Comparison of ENCODE assay signal across 12 mouse cellular contexts in genomic region chr6:30292579-30292978, GRCm38 (mm10).
"Had no signal": no experiment of that assay in that cellular context is flagged by ENCODE, and none has a peak within 500 bp of the region (broad histone marks: within the 10 kb centered on the region; RNA-seq: fewer than 3 reads in every experiment).

No protein-coding gene starts in this region.

- H3K9ac ChIP-seq: kidney, embryonic 15.5 days; limb, embryonic 12.5 days; midbrain, embryonic 15.5 days; neural tube, embryonic 12.5 days had no signal

- H3K27ac ChIP-seq: kidney, embryonic 15.5 days; left cerebral cortex, adult 2 months; limb, embryonic 12.5 days; midbrain, embryonic 10.5 days; midbrain, embryonic 15.5 days; neural tube, embryonic 12.5 days had no signal

- H3K27me3 ChIP-seq: kidney, embryonic 15.5 days; limb, embryonic 12.5 days; midbrain, embryonic 15.5 days; neural tube, embryonic 12.5 days had no signal

- DNase-seq: kidney, adult 2 months; kidney, postnatal 14 days; lung, adult 18-20 months; thymus, adult 18-20 months; thymus, postnatal 14 days had no signal

- H3K9me3 ChIP-seq: kidney, embryonic 15.5 days; limb, embryonic 12.5 days; midbrain, embryonic 10.5 days; midbrain, embryonic 15.5 days; neural tube, embryonic 12.5 days had no signal

- H3K4me2 ChIP-seq: kidney, embryonic 15.5 days; limb, embryonic 12.5 days; midbrain, embryonic 15.5 days; neural tube, embryonic 12.5 days had no signal

- H3K4me3 ChIP-seq: kidney, embryonic 15.5 days; left cerebral cortex, adult 2 months; limb, embryonic 12.5 days; midbrain, embryonic 10.5 days; midbrain, embryonic 15.5 days; neural tube, embryonic 12.5 days had no signal

- H3K4me1 ChIP-seq: kidney, embryonic 15.5 days; limb, embryonic 12.5 days; midbrain, embryonic 10.5 days; midbrain, embryonic 15.5 days; neural tube, embryonic 12.5 days had no signal

- ATAC-seq: intestine, embryonic 16.5 days; midbrain, embryonic 15.5 days had no signal
